Mouse (Mus musculus) c-Kit-positive CD71-positive TER-119-negative erythroid progenitor cells, embryonic 14.5 days (primary cell): ENCODE measurements at regions not wholly inside any gene's neighbourhood (a gene's known extent, or its start where the extent isn't known, plus 50 kb on each side); places are given as distances from the start of the nearest gene placed in this dataset.

ENCODE experiments used
- DNase-seq: peaks from one replicate; pipeline ENCODE4 v3.0.0-alpha.2; 2013; ENCODE audit warnings: low read depth

GRCm38 (mm10) chr9:33214523-33214922 is 578.5 kb downstream of the Ets1 start:
- no peak for DNase-seq

DNA sequence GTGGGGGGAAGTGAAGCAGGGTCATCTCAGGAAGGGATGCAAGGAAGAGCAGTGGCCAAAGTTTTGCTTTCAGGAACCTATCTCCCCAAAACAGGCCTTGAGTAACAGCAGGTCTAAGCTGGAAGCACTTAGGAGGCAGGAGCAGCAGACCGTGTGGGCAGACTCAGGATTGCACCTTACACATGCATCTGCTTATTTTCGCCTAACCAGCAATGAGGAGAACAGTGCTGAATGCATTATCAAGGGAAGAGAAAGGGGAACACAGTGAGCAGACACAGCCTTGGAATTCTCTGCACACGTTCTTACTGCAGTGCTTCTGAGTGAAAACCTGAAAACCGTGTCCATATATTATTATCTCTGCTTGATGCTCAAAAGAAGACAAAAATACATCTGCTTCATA is 585.0 kb downstream of the Ets1 start:
- DNase-seq, result no peak

DNA sequence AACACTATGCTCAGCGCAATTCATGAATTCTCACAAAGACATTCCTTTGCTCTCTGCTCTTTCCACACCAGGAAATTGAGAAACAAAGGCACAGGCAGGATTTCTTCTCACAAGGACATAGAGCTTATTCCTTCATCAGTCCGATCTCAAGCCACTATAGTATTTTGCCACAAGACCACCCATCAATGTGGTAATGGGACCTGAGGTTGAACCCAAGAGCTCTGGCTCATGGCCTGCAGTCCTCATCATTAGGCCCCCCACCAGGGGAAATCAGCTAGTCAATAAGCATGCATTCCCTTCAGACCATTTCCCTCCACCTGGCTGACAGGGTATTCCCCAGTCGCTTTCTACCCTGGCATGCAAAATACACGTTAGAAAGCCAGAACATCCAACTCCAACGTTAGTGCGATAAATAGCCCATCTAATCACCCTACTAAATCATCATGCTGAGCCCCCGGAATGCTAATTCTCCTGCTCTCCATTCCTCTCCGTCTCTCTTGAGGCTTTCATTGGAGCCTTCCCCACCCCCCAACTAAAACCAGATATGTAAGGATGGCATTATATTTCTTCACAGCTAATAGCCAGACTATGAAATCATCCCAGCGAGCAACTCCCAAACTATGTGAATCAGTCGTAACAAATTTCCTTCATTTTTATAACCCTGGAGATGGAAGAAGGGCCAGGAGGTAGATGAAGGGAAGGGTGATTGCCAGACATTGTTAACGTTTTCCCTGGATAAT is 586.2 kb downstream of the Ets1 start:
- DNase-seq, result no peak

- DNase-seq, result no peak
Observed at GRCm38 (mm10) chr9:33233699-33234131, 597.7 kb downstream of the Ets1 start.

- DNase-seq, result no peak
Observed at GRCm38 (mm10) chr9:33238190-33238589, 602.2 kb downstream of the Ets1 start.

DNA sequence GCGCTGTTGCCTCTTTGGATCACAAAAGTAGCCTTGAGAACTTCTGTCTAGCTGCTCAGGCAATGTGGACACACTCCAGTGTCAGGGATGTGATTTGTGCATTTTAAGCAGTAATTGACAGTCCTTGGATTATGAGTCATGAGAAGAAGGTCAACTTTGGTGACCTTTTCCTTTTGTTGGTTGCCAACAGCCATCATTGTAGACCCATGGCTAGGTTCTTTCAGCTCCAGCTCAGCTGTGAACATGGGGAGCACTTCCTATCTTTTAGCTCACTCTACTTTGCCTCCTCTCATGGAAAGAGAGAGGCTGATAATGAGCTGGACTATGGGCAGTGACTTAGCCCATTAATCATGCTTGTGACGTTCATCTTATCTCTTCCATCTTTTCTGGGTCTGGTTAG is 602.8 kb downstream of the Ets1 start:
- no peak for DNase-seq

DNA sequence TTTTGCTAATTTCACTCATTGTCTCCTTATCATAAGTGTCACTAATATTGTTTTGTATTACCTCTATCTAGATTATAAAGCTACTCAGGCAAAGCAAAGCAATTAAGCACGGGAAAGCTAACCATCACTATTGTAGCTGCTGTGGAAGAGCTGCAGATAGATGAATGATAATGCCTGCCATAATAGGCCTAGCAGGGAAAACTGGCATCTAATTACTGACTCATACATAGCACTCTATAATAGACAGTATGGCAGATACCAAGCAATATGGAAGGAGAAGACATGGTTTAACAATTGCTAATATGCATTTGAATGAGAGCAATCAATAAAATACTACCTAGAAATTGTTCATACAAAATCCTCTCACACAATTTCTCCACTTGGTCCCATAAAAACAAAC is 604.5 kb downstream of the Ets1 start:
- DNase-seq, result no peak

- no peak for DNase-seq
Observed at GRCm38 (mm10) chr9:33240914-33241635, 605.1 kb downstream of the Ets1 start.

- DNase-seq, result peak; percentile 13
Observed at GRCm38 (mm10) chr9:33246932-33247331, 610.9 kb downstream of the Ets1 start.

GRCm38 (mm10) chr9:33258241-33258640 is 622.2 kb downstream of the Ets1 start:
- DNase-seq, result no peak

DNA sequence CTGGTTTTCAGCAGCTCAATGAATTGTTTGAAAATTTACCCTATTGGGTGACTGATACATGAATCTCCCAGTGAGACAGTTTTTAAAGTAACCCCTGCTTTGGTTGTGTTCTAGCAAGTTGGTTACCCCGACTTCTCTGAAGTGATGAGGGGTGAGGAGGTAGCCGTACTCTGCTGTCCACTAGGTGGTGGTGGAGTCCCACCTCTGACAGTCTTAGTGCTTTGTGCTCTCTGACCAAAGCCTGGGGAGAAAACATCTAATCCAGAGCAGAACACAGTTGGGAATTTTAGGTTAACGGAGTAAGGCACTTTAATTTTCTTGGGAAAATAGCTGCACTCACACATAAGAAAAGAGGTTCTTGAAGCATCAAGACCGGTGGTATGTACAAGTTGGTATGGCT is 624.1 kb downstream of the Ets1 start:
- no peak for DNase-seq

- DNase-seq, result no peak
Observed at GRCm38 (mm10) chr9:33289381-33289780, 653.4 kb downstream of the Ets1 start.

DNA sequence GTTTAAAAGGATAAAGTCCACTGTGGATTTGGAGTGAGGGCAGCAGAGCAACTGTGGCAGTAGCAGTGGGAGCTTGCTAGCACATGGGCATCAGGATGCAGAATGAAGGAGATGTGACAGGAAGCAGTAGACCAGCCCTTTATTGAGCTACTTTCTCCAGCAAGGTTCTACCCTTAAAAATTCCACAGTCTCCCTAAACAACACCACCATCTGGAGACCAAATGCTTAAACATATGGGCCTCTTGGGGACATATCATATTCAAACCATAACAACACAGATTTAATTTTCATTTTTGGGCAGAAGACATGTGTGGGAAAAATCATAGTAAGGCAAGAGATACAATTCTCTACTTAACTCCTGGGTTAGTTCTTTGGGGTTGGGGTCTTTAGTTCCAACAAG is 656.1 kb downstream of the Ets1 start:
- DNase-seq, result no peak

DNA sequence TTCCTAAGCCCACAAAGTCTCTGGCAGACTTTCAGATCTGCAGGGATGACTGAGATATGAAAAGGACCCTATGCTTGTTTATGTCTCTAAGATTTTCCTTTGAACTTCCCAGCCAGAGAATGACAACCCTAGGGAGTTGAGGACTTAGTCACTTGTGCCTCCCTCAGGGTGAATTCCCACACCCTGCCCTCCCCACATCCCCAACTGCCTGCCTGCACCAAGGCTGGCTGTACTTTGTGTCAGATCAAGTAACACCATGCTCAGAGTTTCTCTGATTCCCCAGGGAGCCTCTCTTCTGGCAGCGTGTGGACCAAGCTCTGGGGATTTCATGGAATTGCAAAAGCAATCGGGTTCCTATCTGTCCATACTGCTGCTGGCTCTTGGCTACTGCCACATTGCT is 659.9 kb downstream of the Ets1 start:
- no peak for DNase-seq

DNA sequence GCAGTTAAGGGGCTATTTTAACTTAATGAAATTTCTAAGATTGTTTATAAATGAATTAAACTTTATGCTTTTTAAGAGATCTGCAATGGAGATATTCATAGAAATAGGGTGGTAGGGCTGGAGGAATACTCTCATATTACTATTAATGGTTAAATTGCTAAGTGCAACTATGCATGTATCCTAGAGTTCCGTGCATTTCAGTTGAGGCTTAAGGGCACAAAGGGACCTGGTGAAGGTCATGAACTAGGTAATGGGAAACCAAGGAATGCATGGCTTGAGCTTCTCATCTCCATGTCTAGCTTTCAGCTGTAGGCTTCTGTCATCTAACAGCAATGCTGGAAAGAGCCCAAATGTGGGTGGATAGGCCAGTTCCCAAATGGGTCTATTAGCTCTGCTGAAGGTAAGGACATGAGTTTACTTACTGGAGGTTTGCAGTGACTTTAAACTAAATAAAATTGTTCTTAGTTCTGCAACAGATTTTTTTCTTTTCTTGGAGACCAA is 683.6 kb downstream of the Ets1 start:
- no peak for DNase-seq

DNA sequence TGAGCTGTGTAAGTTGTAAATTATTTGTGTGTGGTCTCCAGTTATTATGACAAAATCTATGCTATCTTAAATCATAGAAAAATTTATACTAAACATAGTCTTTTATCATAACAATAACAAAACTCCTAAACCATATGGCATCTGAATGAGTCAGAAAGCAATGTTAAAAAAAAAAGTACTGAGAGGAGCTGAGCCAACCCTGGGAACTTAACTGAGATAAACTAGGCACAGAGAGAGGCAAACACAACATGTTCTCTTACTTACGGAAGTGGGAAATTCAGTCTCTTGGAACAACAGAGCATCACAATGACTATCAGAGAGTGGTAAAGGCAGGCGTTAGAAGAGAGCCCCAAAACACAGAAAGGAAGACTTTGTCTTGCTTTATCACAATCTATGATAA is 691.7 kb downstream of the Ets1 start:
- DNase-seq, result no peak

DNA sequence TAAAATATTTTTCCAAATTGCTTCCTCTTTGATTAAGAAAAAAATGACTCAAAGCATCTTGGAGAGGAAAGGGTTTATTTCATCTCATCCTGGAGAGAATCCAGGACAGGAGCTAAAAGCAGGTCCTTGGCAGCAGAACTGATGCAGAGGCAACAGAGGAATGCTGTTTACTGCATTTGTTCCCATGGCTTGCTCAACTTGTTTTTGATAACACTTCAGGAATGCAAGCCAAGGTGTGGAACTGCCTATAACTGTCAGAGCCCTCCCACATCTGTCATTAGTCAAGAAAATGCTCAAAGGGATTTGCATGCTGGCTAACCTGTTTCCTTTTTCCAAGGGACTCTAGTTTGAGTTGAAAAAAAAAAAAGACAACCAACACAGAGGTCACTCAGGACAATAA is 714.2 kb downstream of the Ets1 start:
- no peak for DNase-seq

DNA sequence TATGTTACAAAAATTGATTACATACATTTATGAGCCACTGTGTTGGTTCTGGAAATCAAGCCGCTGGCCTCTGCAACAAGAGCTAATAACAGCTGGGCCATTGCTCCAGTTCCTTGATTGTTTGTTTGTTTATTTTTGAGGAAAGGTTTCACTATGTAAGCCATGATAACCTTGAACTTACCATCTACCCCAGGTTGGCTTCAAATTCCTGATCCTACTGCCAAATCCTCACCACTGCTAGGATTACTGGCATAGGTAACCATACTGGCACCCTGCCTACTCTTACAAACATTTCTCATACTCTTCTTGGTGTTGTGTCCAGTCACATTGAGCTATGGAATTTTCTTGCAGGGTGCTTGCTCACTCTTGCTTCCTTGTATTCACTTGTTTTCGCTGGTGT is 720.6 kb downstream of the Ets1 start:
- DNase-seq, result no peak

DNA sequence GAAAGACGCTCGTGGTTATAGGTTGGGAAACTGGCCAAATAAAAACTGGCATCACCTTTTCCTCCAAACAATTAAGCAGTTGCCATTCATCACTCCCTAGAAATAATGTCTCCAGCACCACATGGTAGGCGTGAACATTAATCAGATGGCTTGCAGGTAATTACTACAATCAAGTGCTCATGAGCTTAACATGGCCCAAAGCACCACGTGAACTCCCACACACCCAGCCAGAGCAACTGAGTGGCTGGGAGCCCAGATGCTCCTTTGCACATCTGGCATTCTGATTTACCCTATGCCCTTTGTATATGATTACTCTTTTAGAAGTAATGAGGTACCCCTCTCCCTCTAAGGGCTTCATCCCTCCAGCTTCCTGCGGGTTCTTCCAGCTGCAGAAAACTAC is 724.9 kb downstream of the Ets1 start:
- DNase-seq, result no peak

- DNase-seq, result no peak
Observed at GRCm38 (mm10) chr9:33389170-33389569, 753.1 kb downstream of the Ets1 start.

DNA sequence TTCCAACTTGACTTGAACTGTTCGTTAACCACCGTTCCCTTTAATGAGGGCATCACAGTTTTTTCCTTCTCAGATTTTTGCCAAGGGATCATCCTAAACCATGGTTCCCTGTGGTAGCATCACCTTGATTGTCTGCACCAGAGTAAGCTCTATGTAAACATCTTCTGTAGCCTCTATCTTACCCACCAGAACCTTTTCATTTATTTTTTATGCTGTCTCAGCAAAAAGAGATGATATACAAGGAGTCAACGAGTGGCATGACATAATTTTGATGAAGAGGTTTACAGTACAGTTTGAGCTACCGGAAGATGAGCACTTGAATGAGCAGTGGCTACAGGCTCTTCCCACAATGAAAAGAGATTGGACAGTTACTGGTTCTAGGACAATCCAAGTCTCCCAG is 768.7 kb downstream of the Ets1 start:
- no peak for DNase-seq

DNA sequence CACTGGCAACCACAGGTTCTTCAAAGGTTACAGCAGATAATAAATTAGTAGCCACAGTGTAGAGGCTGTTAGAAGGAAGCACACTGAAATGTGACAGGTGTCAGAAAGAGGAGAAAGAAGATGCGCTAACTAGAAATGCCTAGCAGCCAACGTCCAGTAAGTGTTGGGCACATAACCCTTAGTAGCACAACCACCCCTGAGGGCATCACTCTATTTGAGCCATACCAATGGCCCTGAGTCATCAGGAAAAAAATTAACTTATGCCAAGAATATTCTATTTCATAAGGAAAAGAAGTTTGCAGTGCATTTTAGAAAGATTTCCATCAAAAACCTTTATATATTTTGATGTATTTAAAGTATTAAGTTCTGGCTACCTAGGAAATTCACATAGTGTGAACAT is 771.5 kb downstream of the Ets1 start:
- DNase-seq, result no peak

GRCm38 (mm10) chr9:33423781-33424180 is 787.8 kb downstream of the Ets1 start:
- no peak for DNase-seq

DNA sequence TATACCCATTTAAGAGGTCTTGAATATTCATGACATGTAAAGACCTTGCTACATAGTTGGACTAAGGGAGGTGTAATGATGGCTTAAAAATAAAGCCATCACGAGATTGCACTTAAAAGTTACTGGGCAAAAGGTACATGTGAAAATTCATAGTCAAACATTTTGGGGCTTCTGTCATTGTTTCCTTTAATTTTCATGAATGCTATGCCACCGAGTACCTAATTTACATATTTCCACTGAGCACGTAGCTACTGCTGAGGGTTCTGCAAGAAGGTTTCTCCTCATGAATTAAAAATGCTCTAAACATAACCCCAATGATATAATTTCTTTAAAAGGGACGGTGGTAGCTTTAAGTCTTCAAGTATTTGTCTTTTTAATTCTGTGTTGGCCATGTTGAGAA is 800.4 kb downstream of the Ets1 start:
- DNase-seq, result no peak
